Mouse (Mus musculus) adrenal gland, postnatal 14 days (tissue): ENCODE measurements around the gene Arid1b. TPM values are rescaled to one million over a fixed set of nuclear protein-coding genes. Genes with fewer than 3 reads are reported as not detected.

ENCODE experiments used
- DNase-seq: peaks from one replicate; pipeline ENCODE4 v3.0.0; 2021; ENCODE audit warnings: mixed read lengths
- total RNA-seq: library from RNA; stranded (reverse); gene quantifications from 2 replicates; pipeline ENCODE4 v1.2.3, GENCODE M21; 2021

Gene Arid1b
- total RNA-seq, 1 experiment from 2014 or later = 70.0 TPM

DNA sequence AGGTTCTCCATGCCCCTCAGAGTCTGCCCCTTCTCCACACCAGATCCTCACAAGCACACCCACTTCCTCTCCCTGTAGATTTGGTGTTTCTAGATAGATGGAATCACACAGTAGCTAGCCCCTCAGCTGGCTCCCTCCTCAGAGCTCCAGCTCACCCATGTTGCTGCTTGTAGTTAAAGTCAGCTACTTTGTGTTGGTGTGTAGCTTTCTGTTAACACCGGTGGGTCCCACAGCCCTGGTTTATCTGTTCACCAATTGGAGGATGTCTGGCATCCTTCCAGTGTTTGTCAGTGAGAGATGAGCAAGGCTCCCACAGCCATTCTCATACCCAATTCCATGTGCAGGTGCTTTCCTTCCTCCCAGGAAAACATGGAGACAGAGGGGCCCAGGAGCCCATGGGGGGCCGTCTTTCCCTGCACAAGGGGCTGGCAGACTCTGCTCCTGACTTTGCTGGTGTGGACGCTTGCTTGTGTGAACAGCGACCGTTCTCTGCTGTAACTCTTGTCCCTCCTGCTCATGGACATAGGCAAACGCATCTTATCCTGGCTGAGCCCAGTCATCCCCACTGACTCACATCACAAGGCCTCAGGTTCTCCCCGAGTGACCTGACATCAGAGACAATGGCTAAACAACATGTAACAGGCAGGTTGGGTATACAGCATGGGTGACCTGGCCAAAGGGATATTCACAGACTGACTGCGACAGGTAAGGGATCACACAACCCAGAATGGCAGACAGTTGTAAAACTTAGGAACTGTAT, 200.2 kb downstream of the Arid1b start:
- DNase-seq = peak; percentile 48

DNA sequence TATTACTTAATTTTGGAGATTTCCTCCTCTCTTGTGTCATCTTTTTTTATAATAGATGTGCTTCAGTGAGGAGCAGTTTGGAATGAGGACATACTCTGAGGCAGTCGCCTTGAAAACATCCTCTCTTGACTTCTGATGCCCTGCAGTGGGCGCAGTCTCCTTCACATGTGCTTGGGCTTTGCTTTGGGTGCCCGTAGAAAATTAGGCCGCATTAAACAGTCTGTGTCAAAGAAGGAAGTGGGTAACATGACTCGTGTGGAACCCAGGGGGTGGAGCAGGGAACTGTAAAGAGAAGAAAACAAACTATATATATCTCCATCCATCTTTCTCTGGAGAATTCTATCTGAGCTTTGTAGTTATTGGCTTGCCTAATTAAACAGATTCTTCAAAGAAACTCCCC, 201.3 kb downstream of the Arid1b start:
- DNase-seq = no peak

DNA sequence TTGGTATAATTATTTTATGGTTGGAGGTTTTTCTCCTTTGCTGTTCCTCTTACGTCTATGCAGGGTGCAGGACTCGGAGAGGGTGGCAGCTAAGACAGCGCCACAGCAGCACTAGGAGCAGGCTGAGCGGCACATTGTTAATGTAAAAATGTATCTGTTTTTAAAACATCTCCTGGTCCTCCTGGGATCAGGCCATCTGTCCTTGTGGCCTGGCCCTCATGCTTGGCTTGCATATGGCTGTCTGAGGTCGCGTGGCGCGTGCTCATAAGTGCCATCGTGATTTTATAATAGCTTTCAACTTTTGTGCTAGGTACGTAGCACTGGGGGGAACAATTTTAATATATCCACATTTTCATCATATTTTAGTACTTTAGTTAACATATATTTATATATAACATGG, 201.9 kb downstream of the Arid1b start:
- DNase-seq = no peak

DNA sequence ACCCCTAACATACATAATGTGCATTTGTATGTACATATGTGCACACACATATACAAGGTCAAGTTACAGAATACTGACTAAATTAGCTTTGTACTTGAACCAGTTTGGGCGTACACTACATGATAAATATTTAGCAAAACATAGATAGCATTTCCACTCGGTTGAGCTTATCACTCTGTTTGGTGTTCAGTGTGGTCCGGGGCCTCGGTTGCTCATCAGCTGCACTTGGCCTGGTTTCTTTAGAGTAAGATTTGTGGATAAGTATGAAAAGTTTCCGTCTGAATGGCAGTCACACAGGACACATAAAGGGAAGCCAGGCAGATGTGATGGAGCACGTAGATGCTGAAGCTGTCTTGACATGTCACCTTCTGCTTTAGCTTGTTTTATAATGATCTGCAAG, 202.4 kb downstream of the Arid1b start:
- no peak for DNase-seq

DNA sequence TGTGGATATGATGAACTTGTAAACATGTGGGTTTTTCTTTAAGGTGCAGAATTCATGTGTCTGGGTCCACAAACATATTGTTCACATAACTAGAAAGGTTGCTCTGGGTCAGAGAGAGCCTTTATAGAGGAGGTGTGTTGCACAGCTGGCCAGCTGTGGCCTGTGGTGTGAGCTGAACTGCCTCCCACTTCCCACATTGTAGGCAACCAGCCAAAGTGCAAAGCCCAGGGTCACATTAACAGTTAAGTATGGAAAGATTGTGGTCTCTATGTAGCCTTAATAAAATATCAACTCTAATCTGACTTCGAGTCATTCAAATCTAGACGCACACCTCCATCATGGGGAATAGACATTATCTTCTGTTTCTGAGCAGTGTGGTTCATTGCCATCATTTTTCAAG, 203.0 kb downstream of the Arid1b start:
- no peak for DNase-seq

DNA sequence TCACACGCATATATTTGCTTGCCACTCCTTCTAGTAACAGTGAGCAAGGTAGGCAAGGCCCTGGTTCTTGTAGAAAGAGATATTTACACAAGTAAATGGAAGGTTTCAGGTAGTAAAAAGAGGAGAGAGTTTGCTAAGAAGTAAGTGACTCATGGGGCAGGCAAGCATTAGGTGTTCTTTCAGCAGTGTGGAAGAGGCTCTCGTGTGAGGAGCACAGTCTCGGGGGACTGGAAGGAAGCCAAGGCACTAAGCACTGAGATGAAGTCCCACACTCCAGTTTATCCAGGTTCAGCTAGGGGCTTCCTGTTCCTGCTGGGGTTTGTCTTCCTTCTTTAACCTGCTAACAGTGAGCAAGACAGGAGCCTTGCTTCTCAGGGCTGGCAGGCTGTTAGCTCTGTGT, 203.6 kb downstream of the Arid1b start:
- DNase-seq = no peak

DNA sequence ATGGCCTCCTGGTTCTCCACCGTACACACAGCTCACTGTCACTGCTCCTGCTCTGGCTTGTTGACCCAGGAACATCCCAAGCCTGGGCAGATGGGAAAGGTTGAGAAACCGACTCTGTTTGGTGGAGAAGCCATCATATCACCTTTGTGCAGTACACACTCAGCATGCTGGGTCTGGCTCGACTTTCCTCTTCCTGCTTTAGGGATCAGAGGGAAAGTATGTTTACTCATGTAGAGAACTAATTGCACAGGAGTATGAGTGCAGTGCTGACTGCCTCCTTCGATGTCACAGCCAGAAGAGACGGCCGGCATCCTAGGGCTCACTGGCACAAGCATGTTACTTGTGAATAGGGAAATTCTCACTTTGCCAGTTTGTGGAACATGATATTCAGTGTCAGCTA, 204.1 kb downstream of the Arid1b start:
- DNase-seq = no peak

DNA sequence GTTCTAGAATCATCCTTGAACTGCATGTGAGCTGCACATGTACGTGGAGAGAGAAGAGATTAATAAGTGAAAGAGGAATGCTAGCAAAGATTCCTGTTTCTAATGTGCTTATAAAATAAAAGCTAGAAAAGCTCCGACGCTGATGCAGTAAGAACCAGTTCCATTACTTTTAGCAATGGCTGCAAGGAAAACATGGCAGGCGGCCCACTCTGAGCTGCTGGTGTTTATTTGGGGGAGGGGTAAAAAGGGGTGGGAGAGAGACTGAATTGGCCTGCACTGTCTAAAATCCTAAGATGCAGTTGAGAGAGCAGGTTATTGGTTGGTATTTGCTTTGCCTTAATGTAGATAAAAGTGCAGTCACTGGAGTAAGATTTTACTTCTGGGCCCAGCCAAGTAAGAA, 204.7 kb downstream of the Arid1b start:
- no peak for DNase-seq

DNA sequence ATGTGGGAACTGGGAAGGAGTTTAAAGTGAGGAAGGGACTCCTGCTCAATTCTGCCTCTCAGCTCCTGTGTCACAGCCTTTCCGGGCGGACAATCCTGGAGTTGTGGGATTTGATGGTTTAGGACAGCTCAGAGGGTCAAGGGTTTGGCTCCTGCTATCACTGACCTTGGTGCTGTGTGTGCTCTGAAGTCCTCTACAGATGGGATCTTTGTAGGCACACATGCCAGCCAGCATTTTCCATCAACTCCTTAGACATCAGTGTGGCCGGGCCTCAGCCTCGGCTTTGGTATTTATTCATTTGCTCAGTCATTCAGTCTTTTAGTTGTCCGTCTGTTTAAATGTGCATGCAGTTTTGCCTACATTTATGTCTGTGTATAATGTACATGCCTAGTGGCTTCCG, 206.5 kb downstream of the Arid1b start:
- DNase-seq = no peak

DNA sequence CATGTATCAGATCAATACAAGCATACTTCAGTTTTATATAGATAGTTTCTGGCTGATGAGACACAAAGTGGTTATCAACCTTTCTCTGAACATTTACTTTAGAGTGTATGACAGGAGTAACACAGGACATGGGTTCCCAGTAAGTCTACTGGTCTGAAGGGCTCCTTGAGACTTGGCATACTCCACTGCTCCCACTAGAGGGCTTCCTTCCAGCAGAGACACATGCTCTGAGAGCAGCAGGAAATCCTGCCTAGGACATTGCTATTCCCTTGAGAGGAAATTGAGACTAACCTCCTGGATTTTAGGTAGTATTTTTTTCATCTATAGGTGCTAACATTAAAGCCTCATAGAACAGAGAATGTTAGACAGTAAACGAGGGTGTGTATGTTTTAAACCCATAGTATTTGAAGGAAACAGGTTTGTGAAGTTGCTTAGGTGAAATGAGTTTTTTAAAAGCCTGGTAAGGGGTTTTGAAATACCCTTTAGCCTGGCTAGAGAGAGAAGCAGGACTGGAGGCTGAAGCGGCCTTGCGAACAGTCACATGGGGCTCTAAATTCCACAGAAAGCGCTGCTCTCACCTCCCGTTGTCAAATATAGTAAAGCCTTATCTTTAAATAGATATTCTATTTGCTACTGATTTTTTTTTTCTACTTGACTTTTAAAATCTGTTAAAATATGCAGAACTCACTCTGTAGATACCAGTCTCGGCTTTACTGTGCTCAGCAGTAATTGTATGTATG, 207.9 kb downstream of the Arid1b start:
- peak; percentile 78 for DNase-seq

DNA sequence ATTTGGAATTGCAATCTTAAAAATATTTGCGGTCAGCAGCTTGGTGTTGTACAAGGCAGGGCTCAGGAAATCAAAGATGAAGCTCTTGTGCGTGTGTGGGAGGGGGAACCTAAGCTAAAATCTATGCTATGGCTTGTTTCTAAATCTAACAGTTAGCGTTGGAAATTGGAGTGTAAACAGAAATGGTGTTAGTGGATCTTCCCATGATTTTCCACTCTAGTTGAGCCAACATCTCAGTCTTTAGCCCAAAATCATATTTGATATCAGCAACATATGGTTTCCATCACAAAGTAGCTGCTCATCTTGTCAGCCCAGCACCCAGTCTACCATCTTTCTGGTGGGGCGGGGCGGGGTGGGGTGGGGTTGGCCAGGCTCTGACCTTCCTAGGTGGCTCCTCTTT, 208.6 kb downstream of the Arid1b start:
- no peak for DNase-seq

DNA sequence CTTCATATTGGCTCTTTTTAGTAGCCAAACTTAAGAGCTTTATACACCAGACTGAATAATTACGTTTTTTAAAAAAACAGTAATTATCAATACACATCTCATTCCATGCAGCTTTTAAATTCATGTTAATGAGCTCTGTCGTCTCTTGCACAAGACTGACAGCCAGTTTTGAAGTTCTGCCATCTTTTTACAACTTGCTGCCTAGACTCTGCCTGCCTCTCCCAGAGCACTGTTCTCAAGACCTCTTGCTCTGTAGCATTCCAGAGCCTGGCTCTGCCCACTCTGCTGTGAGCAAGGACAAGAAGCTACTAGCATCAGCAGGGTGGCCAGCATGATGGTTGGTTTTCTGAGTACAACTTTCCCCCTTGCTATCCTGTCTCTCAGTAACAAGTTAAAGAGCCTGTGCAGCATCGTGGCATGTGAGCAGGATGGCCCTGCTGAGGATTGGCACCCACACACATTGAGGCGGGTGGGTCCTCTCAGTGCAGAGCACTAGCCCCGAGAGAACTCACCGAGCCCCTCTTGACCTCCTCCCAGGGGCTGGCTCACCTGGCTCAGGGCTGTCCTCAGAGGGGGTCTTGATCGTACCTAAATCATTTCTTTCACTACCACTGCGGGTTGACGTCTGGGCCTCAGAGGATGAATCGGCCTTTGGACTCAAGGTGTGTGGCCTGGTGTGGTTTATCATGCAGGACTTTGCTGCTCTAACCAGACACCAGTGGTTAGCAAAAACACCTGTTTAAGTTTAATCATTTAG, 209.4 kb downstream of the Arid1b start:
- DNase-seq = no peak

DNA sequence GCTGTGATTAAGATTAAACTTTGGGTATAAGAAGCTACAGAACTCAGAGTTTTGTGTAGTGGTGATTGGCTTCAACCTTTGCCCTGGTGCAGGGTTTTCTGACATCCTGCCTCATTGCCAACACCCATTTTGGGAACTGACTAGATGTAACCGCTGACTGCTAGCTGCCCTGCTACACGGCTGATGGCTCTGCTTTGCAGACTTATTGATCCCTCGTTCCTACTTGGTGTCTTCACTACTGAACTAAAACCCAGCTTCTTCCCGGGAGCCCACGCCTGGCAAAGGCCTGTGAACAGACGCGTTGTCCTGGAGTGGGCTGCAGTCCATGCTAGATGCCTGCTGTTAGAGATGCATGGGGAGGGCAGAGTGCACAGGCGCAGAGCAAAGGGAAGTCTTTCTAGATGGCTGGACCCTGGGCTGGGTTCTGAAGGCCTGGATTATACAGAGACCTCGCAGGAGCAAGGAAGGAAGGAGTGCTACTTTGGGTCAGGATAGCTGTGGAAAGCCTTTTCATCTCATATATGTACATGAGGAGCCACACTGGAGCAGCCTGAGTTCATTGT, 210.1 kb downstream of the Arid1b start:
- DNase-seq = no peak

DNA sequence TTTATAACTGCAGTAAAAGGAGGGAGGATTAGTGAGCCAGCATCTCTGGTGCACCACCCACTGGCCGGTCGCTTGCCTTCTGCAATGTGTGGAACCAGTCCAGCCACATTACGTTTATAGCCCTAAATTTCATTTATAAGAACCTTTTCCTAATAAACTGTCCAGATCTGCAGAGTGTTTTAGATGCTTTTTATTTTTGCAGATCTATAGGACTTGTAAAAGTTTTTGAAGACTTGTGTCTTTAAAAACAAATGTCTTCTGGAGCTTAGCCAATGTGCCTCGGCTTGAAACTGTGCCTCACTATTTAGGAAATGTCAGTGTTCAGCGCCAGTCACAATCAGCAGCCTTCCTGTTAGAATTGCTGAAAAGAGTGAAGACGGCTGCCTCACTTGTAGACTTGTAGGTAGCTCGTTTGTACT, 211.0 kb downstream of the Arid1b start:
- no peak for DNase-seq

DNA sequence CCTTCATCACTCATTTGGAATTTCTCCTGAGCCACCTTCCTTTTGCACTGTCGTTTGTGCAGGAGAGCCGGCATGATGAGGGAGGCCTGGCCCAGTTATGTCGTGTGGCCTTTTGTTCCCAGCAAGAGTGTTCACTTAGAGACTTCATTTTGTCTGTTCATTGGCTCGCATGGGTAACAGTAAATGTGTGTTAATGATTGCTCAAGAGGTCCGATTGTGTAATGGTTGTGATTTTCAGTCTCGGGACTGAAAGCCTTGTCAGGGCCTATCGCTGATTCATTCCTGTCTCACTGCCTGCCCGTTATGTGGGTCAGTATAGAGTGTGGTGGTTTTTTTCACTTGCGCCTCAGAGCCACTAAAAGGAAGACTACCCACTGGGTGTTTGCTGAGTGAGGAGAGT, 212.6 kb downstream of the Arid1b start:
- peak; percentile 59 for DNase-seq

DNA sequence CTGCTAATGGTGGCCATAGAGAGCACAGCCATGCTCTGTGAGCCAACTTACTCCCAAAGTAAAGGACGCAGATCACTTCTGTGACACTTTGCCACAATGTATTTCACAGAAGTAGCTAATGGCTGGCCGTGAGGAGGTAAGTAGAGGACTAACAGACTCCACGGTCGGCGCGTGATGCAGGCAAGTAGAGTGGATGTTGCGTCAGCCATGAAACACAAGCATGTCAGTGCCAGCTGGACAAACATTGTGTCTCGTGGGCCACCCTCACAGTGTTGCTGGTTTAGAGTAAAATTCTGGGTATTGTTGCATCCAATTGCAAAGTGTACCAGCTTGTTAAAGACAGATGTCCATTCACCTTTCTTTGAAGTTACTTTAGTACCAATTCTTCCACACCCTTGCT, 213.7 kb downstream of the Arid1b start:
- DNase-seq = no peak

DNA sequence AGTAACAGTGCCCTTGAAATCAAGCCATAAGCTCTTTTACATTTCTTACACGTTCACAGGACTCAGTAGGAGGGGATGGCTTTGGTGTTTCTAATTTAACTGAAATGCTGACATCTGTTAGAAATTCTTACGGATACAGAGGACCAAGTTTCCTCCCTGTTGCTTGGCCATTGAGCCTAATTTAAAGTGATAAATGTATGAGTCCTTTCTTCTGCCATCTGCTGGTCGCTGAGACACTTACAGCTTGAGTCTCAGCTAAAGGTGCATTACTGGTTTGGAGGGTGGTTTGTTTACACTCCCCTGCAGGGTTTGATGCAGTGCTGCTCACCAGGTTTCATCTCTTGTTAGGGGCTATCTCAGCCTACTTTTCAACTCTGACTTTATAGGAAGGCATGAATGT, 214.2 kb downstream of the Arid1b start:
- no peak for DNase-seq

DNA sequence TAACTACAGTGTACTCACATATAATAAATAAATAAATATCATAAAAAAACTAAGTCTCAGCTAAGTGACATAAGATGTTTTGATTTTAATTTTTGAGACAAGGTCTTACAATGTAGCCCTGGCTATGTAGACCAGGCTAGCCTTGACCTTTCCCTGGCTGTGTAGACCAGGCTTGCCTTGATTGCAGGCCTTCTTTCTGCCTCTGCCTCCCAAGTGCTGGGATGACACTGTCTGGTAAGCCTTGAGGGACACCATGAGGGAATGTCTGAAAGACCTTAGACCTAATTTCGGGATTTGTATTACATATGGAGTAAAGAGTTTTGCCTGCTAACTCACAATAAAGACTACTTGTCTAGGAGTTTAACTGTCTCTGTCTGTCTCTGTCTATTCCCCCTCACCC, 214.9 kb downstream of the Arid1b start:
- no peak for DNase-seq

DNA sequence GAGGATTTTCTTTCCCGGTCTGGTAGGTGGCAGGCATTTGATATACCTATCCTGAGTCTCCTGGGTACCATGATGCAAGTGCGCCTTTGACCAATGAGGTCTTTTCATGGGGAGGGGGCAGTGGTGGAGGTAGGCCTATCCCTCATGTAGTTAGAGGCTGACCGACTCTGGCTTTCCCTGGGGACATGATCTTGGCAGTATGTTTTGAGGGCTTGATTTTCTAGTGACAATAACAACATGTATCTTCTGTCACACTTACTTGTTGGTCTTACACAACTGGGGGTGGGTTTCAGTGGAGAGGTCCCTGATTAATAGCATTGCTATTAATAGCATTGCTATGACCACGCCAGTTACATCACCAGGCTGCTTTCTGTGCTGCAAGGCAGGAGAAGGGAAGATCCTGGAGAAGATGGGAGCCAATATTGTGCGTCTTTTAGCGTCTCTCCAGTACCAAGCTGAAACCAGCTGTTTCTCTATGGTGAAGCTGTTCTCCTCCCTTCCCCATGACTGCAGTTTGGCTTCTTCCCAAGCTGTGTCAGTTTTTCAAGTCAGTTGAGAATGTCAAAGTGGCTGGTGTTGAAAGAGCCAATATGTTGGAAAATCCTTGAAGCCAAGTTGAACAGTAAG, 216.1 kb downstream of the Arid1b start:
- peak; percentile 71 for DNase-seq

DNA sequence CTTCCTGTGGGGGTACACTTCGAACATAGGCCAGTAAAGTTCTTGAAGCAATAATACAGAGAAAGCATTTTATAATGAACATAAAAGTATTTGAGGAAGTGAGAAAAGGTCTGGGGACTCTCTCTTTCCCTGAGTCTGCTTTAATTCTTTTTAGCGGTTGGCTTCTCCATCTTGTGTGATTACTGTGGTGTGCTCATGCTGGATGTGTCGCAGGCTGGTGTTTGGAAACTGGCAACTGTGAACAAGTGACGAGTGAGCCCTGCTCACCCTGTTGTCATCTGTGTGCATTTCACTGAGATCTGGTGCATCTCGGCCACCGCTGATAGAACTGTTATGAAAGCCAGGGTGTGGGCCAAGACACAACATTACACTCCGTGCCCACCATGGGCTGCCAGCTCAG, 216.8 kb downstream of the Arid1b start:
- DNase-seq = no peak

DNA sequence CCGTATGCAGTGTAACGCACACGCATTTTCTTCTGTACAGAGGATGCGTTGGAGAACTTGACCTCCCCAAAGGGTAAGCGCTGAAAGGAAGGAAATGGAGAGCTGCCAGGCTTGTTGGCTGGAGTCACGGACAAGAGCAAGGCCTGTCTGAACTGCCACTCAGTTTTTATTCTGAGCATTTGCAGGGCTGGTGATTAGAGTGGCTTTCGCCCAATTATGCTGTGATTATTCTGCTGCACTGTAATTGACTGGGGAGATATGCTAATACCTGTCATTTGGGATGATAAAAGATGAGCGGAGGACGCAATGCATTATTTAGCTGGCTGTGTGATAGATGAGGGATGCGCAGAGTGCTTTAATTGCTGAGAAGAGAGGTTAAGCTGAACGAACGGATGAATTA, 218.0 kb downstream of the Arid1b start:
- DNase-seq = peak; percentile 82

DNA sequence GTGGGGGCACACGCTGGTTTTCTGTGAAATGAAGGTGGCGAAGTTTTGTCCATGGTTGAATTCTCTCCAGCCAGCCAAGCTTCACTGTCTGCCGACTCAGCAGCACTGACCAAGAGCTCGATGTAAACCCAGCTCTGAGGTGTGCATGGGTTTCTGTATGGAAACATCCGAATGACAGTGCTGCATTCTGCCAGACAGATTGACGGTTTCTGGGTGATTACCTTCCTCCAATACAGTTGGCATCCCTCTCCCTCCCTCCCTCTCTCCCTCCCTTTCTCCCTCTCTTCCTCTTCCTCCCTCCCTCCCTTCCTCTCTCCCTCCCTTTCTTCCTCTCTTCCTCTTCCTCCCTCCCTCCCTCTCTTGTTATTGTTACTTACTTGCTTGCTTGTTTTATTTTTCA, 219.3 kb downstream of the Arid1b start:
- no peak for DNase-seq
